Mouse (Mus musculus) hindbrain, postnatal 0 days (tissue): ENCODE data around the gene Acp6. TPM values are rescaled to one million over a fixed set of nuclear protein-coding genes. Genes with fewer than 3 reads are reported as not detected.

Source experiments
- ATAC-seq: fragments of 200-750 bp; cut with Nextera tagmentation; 2 replicates; pipeline ENCODE4 v1.8.0; 2017; ENCODE audit warnings: mild to moderate bottlenecking, moderate TSS enrichment, moderate library complexity
- DNase-seq: peaks from one replicate; pipeline ENCODE4 v3.0.0-alpha.2; 2015; ENCODE audit warnings: low spot score
- H3K27ac ChIP-seq: fragments of 300-500 bp; sonication (generic); 2 replicates; pipeline ENCODE4 v1.5.1; 2014; ENCODE audit warnings: mild to moderate bottlenecking
- H3K27me3 ChIP-seq: fragments of 300-500 bp; sonication (generic); 2 replicates; pipeline ENCODE4 v1.6.1; 2014; ENCODE audit warnings: low read length, mixed read lengths; ENCODE audit not compliant: insufficient read depth
- H3K36me3 ChIP-seq: fragments of 300-500 bp; sonication (generic); 2 replicates; pipeline ENCODE4 v1.6.1; 2014; ENCODE audit warnings: low read length, mixed read lengths; ENCODE audit not compliant: insufficient read depth
- H3K4me1 ChIP-seq: fragments of 300-500 bp; sonication (generic); 2 replicates; pipeline ENCODE4 v1.6.1; 2014; ENCODE audit warnings: antibody characterized with exemption, low read length, mixed read lengths; ENCODE audit not compliant: insufficient read depth
- H3K4me2 ChIP-seq: fragments of 300-500 bp; sonication (generic); 2 replicates; pipeline ENCODE4 v1.6.1; 2014; ENCODE audit warnings: low read depth, mild to moderate bottlenecking, low read length, moderate library complexity, mixed read lengths
- H3K4me3 ChIP-seq: fragments of 300-500 bp; sonication (generic); 2 replicates; pipeline ENCODE4 v1.5.1; 2014; ENCODE audit warnings: low read length
- H3K9ac ChIP-seq: fragments of 300-500 bp; sonication (generic); replicated peaks from 2 replicates; pipeline ENCODE4 v1.6.1; 2014; ENCODE audit warnings: mild to moderate bottlenecking, low read length, moderate library complexity, mixed read lengths
- H3K9me3 ChIP-seq: fragments of 300-500 bp; sonication (generic); 2 replicates; pipeline ENCODE4 v1.6.1; 2016; ENCODE audit warnings: low read length, mixed read lengths
- CTCF ChIP-seq: IDR thresholded peaks from 2 replicates; pipeline ENCODE4 v1.5.1; 2016; ENCODE audit warnings: antibody characterized with exemption, control low read depth, low read depth
- WGBS: fragments of 180-500 bp; shearing (Covaris S2); extraction: QIAGEN DNeasy Blood & Tissue Kit; methylation state at CpG from one replicate; pipeline ENCODE4 v1.1.7; 2014; 5-methylcytosine and 5-hydroxymethylcytosine counted together
- polyA plus RNA-seq: library from polyadenylated mRNA; unstranded; fragments of >200 nt; fragmentation: Nextera tagmentation; extraction: Ambion mirVana; gene quantifications from 2 replicates; pipeline ENCODE4 v1.2.1, GENCODE M21; 2015
- total RNA-seq: library from RNA; depleted of rRNA; stranded (reverse); fragments of >200 nt; gene quantifications from 2 replicates; pipeline ENCODE4 v1.2.3, GENCODE M21; 2014

Acp6 gene
- total and polyA plus RNA-seq, 2 experiments from 2014 or later, result 14.9 to 18.2 TPM

DNA sequence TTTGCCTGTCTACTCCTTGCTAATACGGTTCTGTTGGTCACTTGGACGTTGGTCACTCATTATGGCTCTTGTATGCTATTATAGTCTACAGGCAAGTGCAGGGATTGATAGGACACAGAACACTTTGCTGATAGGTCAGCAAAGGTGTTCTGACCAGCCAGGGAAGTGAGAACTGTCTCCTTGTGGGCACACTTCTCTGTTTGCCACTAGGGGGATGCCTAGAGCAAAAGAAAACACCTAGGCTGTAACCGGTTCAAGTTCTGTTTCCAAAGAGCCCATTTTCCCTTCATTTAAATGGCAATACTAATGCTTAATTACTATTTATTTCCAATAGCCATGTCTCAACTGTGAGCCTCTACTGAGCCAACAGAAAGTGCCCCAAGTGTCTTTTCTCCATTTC lies 25.2 kb downstream of the Acp6 start:
- DNase-seq, result no peak
- 43% methylated on average over 3 of the region's 3 CpGs for WGBS
- H3K4me3 ChIP-seq, result no peak overlapping the region
- H3K27me3 ChIP-seq, result no peaks in the 10 kb centered on the region
- H3K9me3 ChIP-seq, result no peaks in the 10 kb centered on the region
- H3K27ac ChIP-seq, result no peak overlapping the region
- no peaks in the 10 kb centered on the region for H3K36me3 ChIP-seq
- TF ChIP-seq CTCF, result peak; percentile 60
- H3K9ac ChIP-seq, result no peak overlapping the region
- ATAC-seq, result no peak
- H3K4me1 ChIP-seq, result peaks cover 8% of the 10 kb centered on the region; the same call in 1 of the 2 replicates
- H3K4me2 ChIP-seq, result no peak overlapping the region

DNA sequence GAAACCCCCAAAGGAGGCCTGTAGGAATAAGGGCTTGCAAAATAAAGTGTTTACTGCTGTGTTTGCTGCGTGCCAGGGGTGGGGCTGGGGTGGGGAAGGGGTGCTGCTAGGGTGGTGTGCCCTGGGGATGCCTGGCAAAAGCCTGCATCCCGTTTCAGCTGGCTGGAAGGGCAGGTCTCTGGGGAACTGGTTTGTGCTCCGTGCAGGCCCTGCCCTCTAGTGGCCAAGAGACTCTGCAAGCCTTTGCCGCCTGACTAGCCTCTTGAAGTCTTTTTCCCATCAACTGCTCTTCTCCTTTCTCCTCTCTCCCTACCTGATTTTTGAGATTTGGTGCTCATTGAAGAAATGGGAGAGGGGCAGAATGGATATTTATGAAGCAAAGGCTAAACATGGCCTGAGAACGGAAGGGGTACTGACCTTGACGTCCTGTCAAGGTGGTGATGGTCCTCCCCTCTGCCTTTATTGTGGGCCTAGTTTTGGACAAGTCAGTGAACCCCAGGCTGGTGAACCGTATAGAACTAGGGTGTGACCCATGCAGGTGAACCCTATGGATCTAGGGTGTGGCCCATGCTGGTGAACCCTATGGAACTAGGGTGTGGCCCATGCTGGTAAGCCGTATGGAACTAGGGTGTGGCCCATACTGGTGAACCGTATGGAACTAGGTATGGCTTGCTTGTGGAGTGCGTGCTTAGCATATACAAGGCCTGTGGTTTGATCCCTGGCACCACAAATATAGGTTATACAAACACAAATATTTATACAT lies 26.7 kb downstream of the Acp6 start:
- Histone ChIP-seq H3K4me2 (no peak overlapping the region), H3K36me3 (no peaks in the 10 kb centered on the region), H3K27me3 (no peaks in the 10 kb centered on the region), H3K27ac (no peak overlapping the region), H3K9me3 (no peaks in the 10 kb centered on the region), H3K4me1 (peaks cover 4% of the 10 kb centered on the region; the same call in 1 of the 2 replicates), H3K9ac (no peak overlapping the region), H3K4me3 (no peak overlapping the region)
- WGBS, result 47% methylated on average over 10 of the region's 10 CpGs
- peak; percentile 48; the same call in 1 of the 2 replicates for ATAC-seq
- peak; percentile 92 for DNase-seq
- TF ChIP-seq CTCF, result peak; percentile 91

DNA sequence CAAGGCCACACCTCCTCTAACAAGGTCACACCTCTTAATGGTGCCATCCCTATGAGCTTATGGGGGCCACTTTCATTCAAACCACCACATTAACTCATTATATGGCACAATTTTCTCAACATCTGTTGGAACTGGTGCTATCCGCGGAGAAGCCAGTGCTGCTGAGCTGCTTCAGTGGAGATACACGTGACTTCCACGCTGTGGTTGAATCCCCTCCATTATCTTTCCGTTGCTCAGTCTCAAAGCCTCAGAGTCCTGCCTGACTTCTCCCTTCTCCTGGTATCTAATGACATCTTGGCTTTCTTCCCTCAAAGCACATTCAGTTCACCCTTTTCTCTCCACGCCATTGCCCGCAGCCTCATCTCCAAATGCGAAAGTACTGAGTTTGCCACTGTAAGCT lies 38.0 kb downstream of the Acp6 start:
- DNase-seq (no peak), ATAC-seq (no peak)
- Histone ChIP-seq H3K27ac (no peak overlapping the region), H3K36me3 (no peaks in the 10 kb centered on the region), H3K4me1 (no peaks in the 10 kb centered on the region), H3K27me3 (no peaks in the 10 kb centered on the region), H3K4me3 (no peak overlapping the region), H3K4me2 (no peak overlapping the region), H3K9ac (no peak overlapping the region), H3K9me3 (no peaks in the 10 kb centered on the region)
- WGBS, result 90% methylated on average over 8 of the region's 8 CpGs
- TF ChIP-seq CTCF, result no peak

DNA sequence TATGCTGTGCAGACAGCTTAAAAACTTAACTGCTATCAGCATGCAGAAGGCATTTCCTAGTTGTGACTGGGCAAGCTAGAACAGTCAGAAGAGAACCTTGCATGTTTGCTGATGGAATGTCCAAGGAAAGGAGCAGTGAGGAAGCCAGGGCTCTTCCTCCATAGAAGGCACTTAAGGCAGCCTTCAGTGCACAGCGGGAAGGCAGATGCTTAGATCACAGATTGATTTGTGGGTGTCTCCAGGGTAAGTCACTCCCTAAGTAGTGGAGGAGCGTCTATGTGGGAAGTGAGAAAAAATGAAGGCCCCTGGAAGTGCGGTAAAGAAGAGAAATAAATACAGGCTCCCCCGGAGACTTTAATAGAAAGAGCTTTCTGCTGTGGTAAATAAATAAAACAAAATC lies 40.7 kb downstream of the Acp6 start:
- Histone ChIP-seq H3K27ac (no peak overlapping the region), H3K9me3 (no peaks in the 10 kb centered on the region), H3K36me3 (no peaks in the 10 kb centered on the region), H3K4me1 (no peaks in the 10 kb centered on the region), H3K4me3 (no peak overlapping the region), H3K4me2 (no peak overlapping the region), H3K27me3 (no peaks in the 10 kb centered on the region), H3K9ac (no peak overlapping the region)
- WGBS, result 33% methylated on average over 4 of the region's 4 CpGs
- ATAC-seq, result no peak
- no peak for TF ChIP-seq CTCF
- DNase-seq, result no peak

DNA sequence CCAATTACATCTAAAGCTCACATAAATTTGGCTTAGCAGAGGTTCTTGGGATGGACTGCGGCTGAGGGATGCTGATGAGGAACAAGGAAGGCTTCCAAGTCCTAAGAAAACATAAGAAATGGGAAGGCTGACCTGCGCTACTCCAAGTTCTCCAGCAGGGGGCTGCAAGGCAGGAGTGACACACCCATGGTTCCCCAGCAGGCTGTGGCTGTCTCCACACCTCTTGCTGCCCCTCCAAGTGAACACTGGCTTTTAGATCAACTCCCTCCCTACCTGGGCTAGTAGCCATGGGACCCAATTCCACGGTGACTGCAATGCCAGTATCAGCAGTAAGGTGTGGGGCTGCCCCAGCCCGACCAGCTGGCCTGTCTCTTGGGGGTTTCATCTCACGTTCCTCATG lies 43.4 kb downstream of the Acp6 start:
- DNase-seq (peak; percentile 72), ATAC-seq (peak; percentile 66; the same call in 1 of the 2 replicates)
- Histone ChIP-seq H3K27ac (no peak overlapping the region), H3K9ac (no peak overlapping the region), H3K4me1 (no peaks in the 10 kb centered on the region), H3K4me2 (no peak overlapping the region), H3K27me3 (no peaks in the 10 kb centered on the region), H3K4me3 (no peak overlapping the region), H3K9me3 (no peaks in the 10 kb centered on the region), H3K36me3 (peaks cover 21% of the 10 kb centered on the region)
- 44% methylated on average over 5 of the region's 5 CpGs for WGBS
- peak; percentile 86 for TF ChIP-seq CTCF

DNA sequence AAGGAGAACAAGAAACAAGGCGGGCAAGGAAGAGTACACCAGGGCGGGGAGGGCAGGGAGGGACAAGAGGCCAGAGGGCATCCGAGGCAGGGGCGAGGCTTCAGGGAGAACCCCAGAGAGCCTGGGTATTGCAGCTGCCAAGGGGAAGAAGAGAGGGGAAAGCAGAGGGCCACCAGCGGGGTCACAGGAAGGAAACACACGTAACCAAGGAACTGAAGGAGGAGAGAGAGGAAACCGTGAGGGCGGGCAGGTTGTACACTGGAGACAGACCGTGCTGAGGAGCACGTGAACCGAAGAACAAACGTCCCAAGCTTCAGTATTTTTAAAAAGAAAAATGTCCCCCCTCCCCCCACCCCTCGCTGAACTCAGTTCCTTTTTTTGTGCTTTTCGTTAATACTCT lies 45.3 kb downstream of the Acp6 start:
- H3K4me3 ChIP-seq, result no peak overlapping the region
- no peak overlapping the region for H3K9ac ChIP-seq
- H3K27ac ChIP-seq, result no peak overlapping the region
- WGBS, result 74% methylated on average over 14 of the region's 14 CpGs
- H3K36me3 ChIP-seq, result peaks cover 40% of the 10 kb centered on the region
- no peak overlapping the region for H3K4me2 ChIP-seq
- H3K27me3 ChIP-seq, result no peaks in the 10 kb centered on the region
- no peak for DNase-seq
- no peaks in the 10 kb centered on the region for H3K4me1 ChIP-seq
- no peak for TF ChIP-seq CTCF
- no peak for ATAC-seq
- H3K9me3 ChIP-seq, result no peaks in the 10 kb centered on the region

DNA sequence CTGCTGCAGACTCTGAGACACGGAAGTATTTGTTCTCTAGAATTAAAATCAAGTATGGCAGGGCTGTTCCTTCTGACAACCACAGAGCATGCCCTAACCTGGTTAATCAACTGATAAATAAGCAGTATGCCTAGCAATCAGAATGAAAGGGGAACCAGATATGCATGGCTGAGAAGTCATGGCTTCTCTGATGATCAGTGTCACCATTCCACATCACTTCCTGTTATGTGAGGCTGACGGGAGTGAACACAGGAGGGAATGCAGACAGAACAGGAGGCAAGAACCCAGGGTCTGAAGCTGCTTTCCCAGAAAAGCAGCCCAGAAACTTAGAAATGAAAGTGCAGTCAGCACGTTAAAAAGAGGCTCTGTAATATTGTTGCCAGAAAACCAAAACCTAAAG lies 47.9 kb downstream of the Acp6 start:
- H3K9ac ChIP-seq, result no peak overlapping the region
- no peak overlapping the region for H3K4me3 ChIP-seq
- H3K27me3 ChIP-seq, result no peaks in the 10 kb centered on the region
- no peak for TF ChIP-seq CTCF
- no peaks in the 10 kb centered on the region for H3K9me3 ChIP-seq
- DNase-seq (no peak), ATAC-seq (no peak)
- no peak overlapping the region for H3K27ac ChIP-seq
- no peaks in the 10 kb centered on the region for H3K4me1 ChIP-seq
- peaks cover 55% of the 10 kb centered on the region for H3K36me3 ChIP-seq
- 87% methylated on average over 3 of the region's 3 CpGs for WGBS
- no peak overlapping the region for H3K4me2 ChIP-seq
